Mouse (Mus musculus) midbrain, postnatal 0 days (tissue): ENCODE measurements at regions not wholly inside any gene's neighbourhood (a gene's known extent, or its start where the extent isn't known, plus 50 kb on each side); places are given as distances from the start of the nearest gene placed in this dataset.

Experiments
- ATAC-seq: fragments of 200-750 bp; cut with Nextera tagmentation; 2 replicates; pipeline ENCODE4 v1.8.0; 2017; ENCODE audit warnings: moderate number of reproducible peaks, mild to moderate bottlenecking, moderate TSS enrichment, moderate library complexity; ENCODE audit not compliant: low FRiP score
- DNase-seq: peaks from one replicate; pipeline ENCODE4 v3.0.0-alpha.2; 2015; ENCODE audit warnings: low spot score
- H3K27ac ChIP-seq: fragments of 300-500 bp; sonication (generic); 2 replicates; pipeline ENCODE4 v1.5.1; 2014; ENCODE audit warnings: low read depth, mild to moderate bottlenecking, low read length, mixed read lengths
- H3K27me3 ChIP-seq: fragments of 300-500 bp; sonication (generic); 2 replicates; pipeline ENCODE4 v1.6.1; 2014; ENCODE audit warnings: low read length, control low read depth, mixed read lengths; ENCODE audit not compliant: insufficient read depth
- H3K36me3 ChIP-seq: fragments of 300-500 bp; sonication (generic); 2 replicates; pipeline ENCODE4 v1.6.1; 2014; ENCODE audit warnings: low read length, control low read depth, mixed read lengths; ENCODE audit not compliant: insufficient read depth
- H3K4me1 ChIP-seq: fragments of 300-500 bp; sonication (generic); 2 replicates; pipeline ENCODE4 v1.6.1; 2014; ENCODE audit warnings: mild to moderate bottlenecking, control low read depth, antibody characterized with exemption, low read length, mixed read lengths; ENCODE audit not compliant: insufficient read depth
- H3K4me2 ChIP-seq: fragments of 300-500 bp; sonication (generic); 2 replicates; pipeline ENCODE4 v1.6.1; 2014; ENCODE audit warnings: low read depth, mild to moderate bottlenecking, low read length, mixed read lengths; ENCODE audit not compliant: poor library complexity, severe bottlenecking
- H3K4me3 ChIP-seq: fragments of 300-500 bp; sonication (generic); 2 replicates; pipeline ENCODE4 v1.5.1; 2014; ENCODE audit warnings: low read depth, mild to moderate bottlenecking, low read length, moderate library complexity
- H3K9ac ChIP-seq: fragments of 300-500 bp; sonication (generic); replicated peaks from 2 replicates; pipeline ENCODE4 v1.6.1; 2014; ENCODE audit warnings: mild to moderate bottlenecking, low read length, moderate library complexity, mixed read lengths; ENCODE audit not compliant: poor library complexity, severe bottlenecking
- H3K9me3 ChIP-seq: fragments of 300-500 bp; sonication (generic); 2 replicates; pipeline ENCODE4 v1.6.1; 2016; ENCODE audit warnings: low read length, control low read depth
- CTCF ChIP-seq: IDR thresholded peaks from 2 replicates; pipeline ENCODE4 v1.5.1; 2016; ENCODE audit warnings: antibody characterized with exemption, mild to moderate bottlenecking
- WGBS: fragments of 180-500 bp; shearing (Covaris S2); extraction: QIAGEN DNeasy Blood & Tissue Kit; methylation state at CpG from one replicate; pipeline ENCODE4 v1.1.7; 2014; 5-methylcytosine and 5-hydroxymethylcytosine counted together

DNA sequence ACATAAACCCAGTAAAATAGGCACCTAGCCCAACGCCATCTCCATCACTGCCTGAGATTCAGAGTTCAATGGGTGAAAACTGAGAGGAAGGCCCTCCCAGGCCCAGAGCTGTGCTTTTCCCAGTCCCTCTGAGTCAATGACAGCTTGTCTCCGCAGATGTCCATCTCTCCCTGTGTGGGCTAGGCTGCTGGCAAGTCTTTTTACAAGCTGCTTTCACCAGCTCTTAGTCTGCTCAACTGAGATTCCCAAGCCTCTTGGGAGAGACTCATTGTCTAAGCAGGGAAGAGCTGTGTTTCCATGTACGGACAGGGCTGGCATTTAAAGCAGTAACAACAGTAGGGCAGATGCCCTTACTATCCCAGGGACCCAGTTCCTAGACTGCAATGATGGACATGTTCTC, 585.5 kb upstream of the Gm19410 start:
- no peak for TF ChIP-seq CTCF
- no peak overlapping the region for H3K9ac ChIP-seq
- no peaks in the 10 kb centered on the region for H3K9me3 ChIP-seq
- 69% methylated on average over 3 of the region's 3 CpGs for WGBS
- ATAC-seq (no peak), DNase-seq (peak; percentile 68)
- H3K4me2 ChIP-seq: no peak overlapping the region
- no peaks in the 10 kb centered on the region for H3K36me3 ChIP-seq
- no peaks in the 10 kb centered on the region for H3K27me3 ChIP-seq
- no peak overlapping the region for H3K27ac ChIP-seq
- H3K4me3 ChIP-seq: no peak overlapping the region
- H3K4me1 ChIP-seq: no peaks in the 10 kb centered on the region

GRCm38 (mm10) chr8:35182141-35182540, 583.4 kb upstream of the Gm19410 start:
- Histone ChIP-seq H3K27me3 (no peaks in the 10 kb centered on the region), H3K4me3 (no peak overlapping the region), H3K36me3 (no peaks in the 10 kb centered on the region), H3K9ac (no peak overlapping the region), H3K4me1 (no peaks in the 10 kb centered on the region), H3K4me2 (no peak overlapping the region), H3K9me3 (no peaks in the 10 kb centered on the region), H3K27ac (no peak overlapping the region)
- 75% methylated on average over 4 of the region's 4 CpGs for WGBS
- ATAC-seq (no peak), DNase-seq (no peak)
- no peak for TF ChIP-seq CTCF

GRCm38 (mm10) chr8:35183423-35183822, 582.2 kb upstream of the Gm19410 start:
- no peaks in the 10 kb centered on the region for H3K36me3 ChIP-seq
- no peak overlapping the region for H3K9ac ChIP-seq
- no peaks in the 10 kb centered on the region for H3K27me3 ChIP-seq
- H3K27ac ChIP-seq: no peak overlapping the region
- no peaks in the 10 kb centered on the region for H3K9me3 ChIP-seq
- TF ChIP-seq CTCF: no peak
- no peak overlapping the region for H3K4me3 ChIP-seq
- no peak overlapping the region for H3K4me2 ChIP-seq
- no peak for ATAC-seq
- no peaks in the 10 kb centered on the region for H3K4me1 ChIP-seq
- DNase-seq: no peak
- WGBS: 94% methylated on average over 14 of the region's 14 CpGs

GRCm38 (mm10) chr8:35185165-35185564, 580.4 kb upstream of the Gm19410 start:
- Histone ChIP-seq H3K4me3 (no peak overlapping the region), H3K4me2 (no peak overlapping the region), H3K9ac (no peak overlapping the region), H3K27ac (no peak overlapping the region), H3K36me3 (no peaks in the 10 kb centered on the region), H3K4me1 (no peaks in the 10 kb centered on the region), H3K9me3 (no peaks in the 10 kb centered on the region), H3K27me3 (no peaks in the 10 kb centered on the region)
- DNase-seq (no peak), ATAC-seq (no peak)
- WGBS: 84% methylated on average over 10 of the region's 10 CpGs
- no peak for TF ChIP-seq CTCF

- 90% methylated on average over 8 of the region's 8 CpGs for WGBS
- H3K9ac ChIP-seq: no peak overlapping the region
- no peak overlapping the region for H3K4me3 ChIP-seq
- H3K4me2 ChIP-seq: no peak overlapping the region
- H3K4me1 ChIP-seq: no peaks in the 10 kb centered on the region
- ATAC-seq: no peak
- no peak overlapping the region for H3K27ac ChIP-seq
- no peaks in the 10 kb centered on the region for H3K9me3 ChIP-seq
- H3K27me3 ChIP-seq: no peaks in the 10 kb centered on the region
- TF ChIP-seq CTCF: no peak
- DNase-seq: no peak
- H3K36me3 ChIP-seq: no peaks in the 10 kb centered on the region
Measured at GRCm38 (mm10) chr8:35188531-35188930, 577.1 kb upstream of the Gm19410 start.

DNA sequence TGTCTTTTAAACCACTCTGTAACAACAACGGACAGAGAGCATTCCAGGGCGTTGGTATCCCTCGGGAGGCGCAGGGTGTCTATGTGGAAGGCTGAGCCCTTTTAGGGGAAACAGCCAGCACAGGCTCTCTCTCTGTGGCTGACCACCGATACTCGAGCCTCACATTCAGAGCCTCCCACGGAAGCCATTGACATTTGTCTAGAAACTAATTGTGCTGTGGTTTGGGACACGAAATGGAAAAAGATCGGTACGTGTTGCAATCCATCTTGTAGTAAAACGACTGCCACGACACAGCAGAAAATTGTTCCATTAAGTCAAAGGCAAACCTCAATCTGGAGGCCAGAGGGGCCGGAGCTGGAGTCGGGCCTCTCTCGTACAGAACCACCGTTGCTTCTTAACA, 575.9 kb upstream of the Gm19410 start:
- 87% methylated on average over 16 of the region's 16 CpGs for WGBS
- Histone ChIP-seq H3K36me3 (no peaks in the 10 kb centered on the region), H3K4me1 (no peaks in the 10 kb centered on the region), H3K27ac (no peak overlapping the region), H3K9ac (no peak overlapping the region), H3K4me3 (no peak overlapping the region), H3K4me2 (no peak overlapping the region), H3K27me3 (no peaks in the 10 kb centered on the region), H3K9me3 (no peaks in the 10 kb centered on the region)
- no peak for TF ChIP-seq CTCF
- DNase-seq: no peak
- ATAC-seq: no peak

GRCm38 (mm10) chr8:35192515-35192914, 573.1 kb upstream of the Gm19410 start:
- no peak for TF ChIP-seq CTCF
- Histone ChIP-seq H3K9ac (no peak overlapping the region), H3K27me3 (no peaks in the 10 kb centered on the region), H3K36me3 (no peaks in the 10 kb centered on the region), H3K4me1 (0 out of 2 replicates have a peak, but pooled peaks cover 4% of the 10 kb centered on the region), H3K4me2 (no peak overlapping the region), H3K9me3 (no peaks in the 10 kb centered on the region), H3K4me3 (no peak overlapping the region), H3K27ac (no peak overlapping the region)
- WGBS: 24% methylated on average over 3 of the region's 3 CpGs
- no peak for DNase-seq
- ATAC-seq: no peak
